ENCODE assay signal across 14 mouse cellular contexts in genomic region chr14:28093214-28093613, GRCm38 (mm10).
DNase-seq lines count a peak whose midpoint lies in the region; ATAC-seq and TF ChIP-seq lines count a peak whose summit lies in the region.
"Had no signal": no experiment of that assay in that cellular context is flagged by ENCODE, and none has a peak within 500 bp of the region (broad histone marks: within the 10 kb centered on the region; RNA-seq: fewer than 3 reads in every experiment).

No protein-coding gene starts in this region.

- peak; percentile 3 to 28 for DNase-seq in adrenal gland, adult (ENCODE audit: inconsistent age in 2 of 2, low spot score in 1 of 2)
- DNase-seq in adrenal gland, postnatal 25 days: no peak
- DNase-seq in kidney, postnatal 10 days: peak; percentile 7
- DNase-seq in kidney, adult 9 months: no peak
- peak; percentile 5 for DNase-seq in adipocyte (ENCODE audit: low spot score)
- peak; percentile 22 for DNase-seq in lung, postnatal 0 days (ENCODE audit: low spot score)
- DNase-seq in right cerebral cortex, postnatal 4 days: no peak
- DNase-seq in urinary bladder, postnatal 25 days (ENCODE audit: low spot score): no peak
- DNase-seq: heart, adult 18-20 months; thymus, postnatal 25 days had no signal

- H3K4me1 ChIP-seq in lung, postnatal 0 days (ENCODE audit: insufficient read depth, low read depth, low read length): no peaks in the 10 kb centered on the region
- H3K4me1 ChIP-seq: forebrain, embryonic 12.5 days; midbrain, embryonic 12.5 days had no signal

- 54% methylated on average over 4 of the region's 4 CpGs for WGBS in lung, postnatal 0 days

- no peaks in the 10 kb centered on the region for H3K27me3 ChIP-seq in lung, postnatal 0 days (replicated peaks; ENCODE audit: insufficient read depth, low read length)
- H3K27me3 ChIP-seq: forebrain, embryonic 12.5 days; midbrain, embryonic 12.5 days had no signal

- peak; percentile 54 for TF ChIP-seq CTCF in lung, postnatal 0 days (IDR thresholded peaks at IDR 0.05)

- no peak overlapping the region for H3K9ac ChIP-seq in lung, postnatal 0 days (replicated peaks; ENCODE audit: low read depth)
- H3K9ac ChIP-seq: forebrain, embryonic 12.5 days; limb, embryonic 13.5 days; midbrain, embryonic 12.5 days had no signal

- no peak overlapping the region for H3K4me2 ChIP-seq in lung, postnatal 0 days (replicated peaks; ENCODE audit: low read depth, low read length)
- H3K4me2 ChIP-seq: forebrain, embryonic 12.5 days; limb, embryonic 13.5 days; midbrain, embryonic 12.5 days had no signal

- no peaks in the 10 kb centered on the region for H3K36me3 ChIP-seq in lung, postnatal 0 days (ENCODE audit: insufficient read depth, low read length)
- H3K36me3 ChIP-seq: forebrain, embryonic 12.5 days; limb, embryonic 13.5 days; midbrain, embryonic 12.5 days had no signal

- TF ChIP-seq EP300 in lung, postnatal 0 days (IDR thresholded peaks at IDR 0.05): no peak

- H3K4me3 ChIP-seq in lung, postnatal 0 days (ENCODE audit: low read depth, low read length): no peak overlapping the region
- H3K4me3 ChIP-seq: forebrain, embryonic 12.5 days; limb, embryonic 13.5 days; midbrain, embryonic 12.5 days had no signal

- no peaks in the 10 kb centered on the region for H3K9me3 ChIP-seq in lung, postnatal 0 days (ENCODE audit: low read length)
- H3K9me3 ChIP-seq: forebrain, embryonic 12.5 days; limb, embryonic 13.5 days; midbrain, embryonic 12.5 days had no signal

- H3K27ac ChIP-seq in lung, postnatal 0 days (ENCODE audit: low read length): no peak overlapping the region
- H3K27ac ChIP-seq: forebrain, embryonic 12.5 days; limb, embryonic 13.5 days; midbrain, embryonic 12.5 days had no signal

- no peak for ATAC-seq in lung, postnatal 0 days
- ATAC-seq: hindbrain, embryonic 16.5 days had no signal

Comparison
In these comparisons a context has a peak if more than half of its experiments do, and no peak if none do; other contexts are left out.
1. DNase-seq: peak in adrenal gland, adult (2 of 2), kidney, postnatal 10 days (single experiment), adipocyte (single experiment) and lung, postnatal 0 days (single experiment); none in adrenal gland, postnatal 25 days (single experiment), kidney, adult 9 months (single experiment), right cerebral cortex, postnatal 4 days (single experiment) and urinary bladder, postnatal 25 days (single experiment).